Mouse (Mus musculus) liver, postnatal 0 days (tissue): ENCODE measurements around the gene Pole4.
A peak's percentile ranks its signal among the peaks of the same experiment; 100 is the strongest.

ENCODE experiments used
- CTCF ChIP-seq: sonication (generic); IDR thresholded peaks from 2 replicates; pipeline ENCODE4 v1.5.1; 2016; ENCODE audit warnings: antibody characterized with exemption, low read depth
- EP300 ChIP-seq: IDR thresholded peaks from 2 replicates; pipeline ENCODE4 v1.6.1; 2016; ENCODE audit warnings: antibody characterized with exemption, low read depth, mild to moderate bottlenecking

- TF ChIP-seq CTCF: peak; percentile 44
- TF ChIP-seq EP300: no peak
Measured at GRCm38 (mm10) chr6:82735347-82735746, 30.2 kb upstream of the Pole4 start.
